Comparison of ENCODE assay signal across 9 mouse cellular contexts in genomic region chr13:55171517-55172335, GRCm38 (mm10). TPM values are rescaled to one million over a fixed set of nuclear protein-coding genes. Genes with fewer than 3 reads are reported as not detected.
A peak's percentile ranks its signal among the peaks of the same experiment; 100 is the strongest.
DNase-seq lines count a peak whose midpoint lies in the region; ATAC-seq and TF ChIP-seq lines count a peak whose summit lies in the region.
"Had no signal": no experiment of that assay in that cellular context is flagged by ENCODE, and none has a peak within 500 bp of the region (broad histone marks: within the 10 kb centered on the region; RNA-seq: fewer than 3 reads in every experiment).

No protein-coding gene starts in this region.

- TF ChIP-seq CTCF in heart, postnatal 0 days (IDR thresholded peaks at IDR 0.05; ENCODE audit: low read depth): no peak
- TF ChIP-seq CTCF in layer of hippocampus, adult 2 months (conservative IDR thresholded peaks at IDR 0.05): no peak
- TF ChIP-seq CTCF in lung, embryonic 14.5 days (IDR thresholded peaks at IDR 0.05; ENCODE audit: low read depth): no peak

- DNase-seq in kidney, adult 18-20 months: peak; percentile 62
- no peak for DNase-seq in kidney, adult 11 months
- no peak for DNase-seq in forebrain, embryonic 10.5 days (ENCODE audit: extremely low spot score, low spot score)
- peak; percentile 43 for DNase-seq in heart, postnatal 0 days (ENCODE audit: low spot score)
- DNase-seq in layer of hippocampus, adult 2 months (ENCODE audit: low spot score in 2 of 2): peak; percentile 48 to 60
- peak; percentile 80 for DNase-seq in lung, embryonic 14.5 days

- peaks cover 27% of the 10 kb centered on the region for H3K4me1 ChIP-seq in forebrain, embryonic 10.5 days
- peaks cover 14% of the 10 kb centered on the region for H3K4me1 ChIP-seq in heart, postnatal 0 days (ENCODE audit: control insufficient read depth, insufficient read depth)
- H3K4me1 ChIP-seq in lung, embryonic 14.5 days (ENCODE audit: insufficient read depth): peaks cover 7% of the 10 kb centered on the region
- H3K4me1 ChIP-seq in neural tube, embryonic 15.5 days: peaks cover 28% of the 10 kb centered on the region

- H3K4me2 ChIP-seq in heart, postnatal 0 days (ENCODE audit: low read depth, low read length): peak overlapping the region; percentile 59
- peak overlapping the region; percentile 58 for H3K4me2 ChIP-seq in lung, embryonic 14.5 days
- peak overlapping the region; percentile 37 for H3K4me2 ChIP-seq in neural tube, embryonic 15.5 days

- peaks cover 16% of the 10 kb centered on the region for H3K27me3 ChIP-seq in forebrain, embryonic 10.5 days (ENCODE audit: poor library complexity, severe bottlenecking)
- H3K27me3 ChIP-seq in heart, postnatal 0 days (ENCODE audit: control insufficient read depth, insufficient read depth, low read length): no peaks in the 10 kb centered on the region
- H3K27me3 ChIP-seq in lung, embryonic 14.5 days (ENCODE audit: insufficient read depth, low read length): no peaks in the 10 kb centered on the region
- no peaks in the 10 kb centered on the region for H3K27me3 ChIP-seq in neural tube, embryonic 15.5 days (replicated peaks)

- TF ChIP-seq EP300 in heart, postnatal 0 days (IDR thresholded peaks at IDR 0.05; ENCODE audit: low read depth): no peak

- H3K9ac ChIP-seq in heart, postnatal 0 days (replicated peaks; ENCODE audit: low read depth, low read length): no peak overlapping the region; the same call in 1 of the 2 replicates
- peak overlapping the region; percentile 34 for H3K9ac ChIP-seq in lung, embryonic 14.5 days
- peak overlapping the region; percentile 23; the same call in 1 of the 2 replicates for H3K9ac ChIP-seq in neural tube, embryonic 15.5 days (replicated peaks)

- H3K27ac ChIP-seq in forebrain, embryonic 10.5 days: peak overlapping the region; percentile 56
- H3K27ac ChIP-seq in heart, postnatal 0 days (ENCODE audit: low read depth): peak overlapping the region; percentile 57
- H3K27ac ChIP-seq in layer of hippocampus, adult 2 months: peak overlapping the region; percentile 62
- peak overlapping the region; percentile 83 for H3K27ac ChIP-seq in lung, embryonic 14.5 days (ENCODE audit: low read depth)
- peak overlapping the region; percentile 54 for H3K27ac ChIP-seq in neural tube, embryonic 15.5 days (replicated peaks)

- peak overlapping the region; percentile 35 for H3K4me3 ChIP-seq in forebrain, embryonic 10.5 days
- peak overlapping the region; percentile 26 for H3K4me3 ChIP-seq in heart, postnatal 0 days (ENCODE audit: low read depth, low read length)
- H3K4me3 ChIP-seq in layer of hippocampus, adult 2 months: peak overlapping the region; percentile 26; the same call in 1 of the 2 replicates
- peak overlapping the region; percentile 14 for H3K4me3 ChIP-seq in lung, embryonic 14.5 days (ENCODE audit: low read depth, low read length)
- H3K4me3 ChIP-seq in neural tube, embryonic 15.5 days (replicated peaks): no peak overlapping the region

- peaks cover 4% of the 10 kb centered on the region; the same call in 1 of the 2 replicates for H3K9me3 ChIP-seq in forebrain, embryonic 10.5 days
- H3K9me3 ChIP-seq in heart, postnatal 0 days (replicated peaks; ENCODE audit: control insufficient read depth, low read length): no peaks in the 10 kb centered on the region
- H3K9me3 ChIP-seq in lung, embryonic 14.5 days (ENCODE audit: low read depth, low read length): no peaks in the 10 kb centered on the region
- H3K9me3 ChIP-seq in neural tube, embryonic 15.5 days (replicated peaks): no peaks in the 10 kb centered on the region
- H3K9me3 ChIP-seq: G1E had no signal

- ATAC-seq in heart, postnatal 0 days (ENCODE audit: insufficient read depth, low read depth): peak; percentile 70
- ATAC-seq in lung, embryonic 14.5 days (ENCODE audit: insufficient read depth): peak; percentile 80
- ATAC-seq in neural tube, embryonic 15.5 days (ENCODE audit: low FRiP score): peak; percentile 56
- ATAC-seq in erythroid progenitor cell, adult 5-6 weeks (replicated peaks; ENCODE audit: low FRiP score, poor library complexity, severe bottlenecking): no peak

- H3K36me3 ChIP-seq in forebrain, embryonic 10.5 days (replicated peaks): no peaks in the 10 kb centered on the region
- H3K36me3 ChIP-seq in heart, postnatal 0 days (replicated peaks; ENCODE audit: control insufficient read depth, insufficient read depth, low read length): no peaks in the 10 kb centered on the region
- H3K36me3 ChIP-seq in lung, embryonic 14.5 days (ENCODE audit: insufficient read depth): 0 out of 2 replicates have a peak, but pooled peaks cover 5% of the 10 kb centered on the region
- no peaks in the 10 kb centered on the region for H3K36me3 ChIP-seq in neural tube, embryonic 15.5 days
- H3K36me3 ChIP-seq: G1E had no signal

- WGBS in forebrain, embryonic 10.5 days: 20% methylated on average over 26 of the region's 26 CpGs
- 11% methylated on average over 26 of the region's 26 CpGs for WGBS in heart, postnatal 0 days
- 9% methylated on average over 26 of the region's 26 CpGs for WGBS in lung, embryonic 14.5 days
- 11% methylated on average over 26 of the region's 26 CpGs for WGBS in neural tube, embryonic 15.5 days

RNA-seq across cellular contexts. Expression of gene Fgfr4, which starts 19.3 kb away (rescaled TPM):
- 0.16 and 0.30 TPM in 2 replicates for polyA plus RNA-seq in forebrain, embryonic 10.5 days (2016; fragmentation: Nextera tagmentation; extraction: Ambion mirVana)
- not detected in 2 replicates for total RNA-seq in heart, postnatal 0 days (2014; rRNA removed; ENCODE audit: low replicate concordance)
- polyA plus RNA-seq in heart, postnatal 0 days (2015; fragmentation: Nextera tagmentation; extraction: Ambion mirVana): 0.08 and 0.11 TPM in 2 replicates
- under 1 TPM; 0.36 to 0.42 TPM for total RNA-seq in layer of hippocampus, adult 2 months (2021)
- 14.6 and 17.3 TPM in 2 replicates for polyA plus RNA-seq in lung, embryonic 14.5 days (2014; fragmentation: Nextera tagmentation; extraction: Ambion mirVana)
- polyA plus RNA-seq in neural tube, embryonic 15.5 days (2015; fragmentation: Nextera tagmentation; extraction: Ambion mirVana): 1.7 and 2.2 TPM in 2 replicates
- total RNA-seq in erythroid progenitor cell, adult 5-6 weeks (2015; ENCODE audit: low replicate concordance): not detected in 2 replicates
- total RNA-seq in erythroid progenitor cell, adult 5-6 weeks (2017; ENCODE audit: low replicate concordance): not detected in 2 replicates
- polyA plus RNA-seq: G1E had no signal

RNA-seq across cellular contexts. Expression of gene Nsd1, which starts 37.9 kb away (rescaled TPM):
- 66.8 and 70.1 TPM in 2 replicates for polyA plus RNA-seq in forebrain, embryonic 10.5 days (2016; fragmentation: Nextera tagmentation; extraction: Ambion mirVana)
- 49.3 and 75.1 TPM in 2 replicates for total RNA-seq in heart, postnatal 0 days (2014; rRNA removed; ENCODE audit: low replicate concordance)
- polyA plus RNA-seq in heart, postnatal 0 days (2015; fragmentation: Nextera tagmentation; extraction: Ambion mirVana): 39.1 and 45.4 TPM in 2 replicates
- 100 to 1,000 TPM; 125 to 131 TPM for total RNA-seq in layer of hippocampus, adult 2 months (2021)
- 70.0 and 80.7 TPM in 2 replicates for polyA plus RNA-seq in lung, embryonic 14.5 days (2014; fragmentation: Nextera tagmentation; extraction: Ambion mirVana)
- polyA plus RNA-seq in neural tube, embryonic 15.5 days (2015; fragmentation: Nextera tagmentation; extraction: Ambion mirVana): 51.4 and 52.1 TPM in 2 replicates
- total RNA-seq in erythroid progenitor cell, adult 5-6 weeks (2015; ENCODE audit: low replicate concordance): 36.9 and 38.2 TPM in 2 replicates
- total RNA-seq in erythroid progenitor cell, adult 5-6 weeks (2017; ENCODE audit: low replicate concordance): 50.6 and 85.7 TPM in 2 replicates

RNA-seq across cellular contexts. Expression of gene Gm17617, which starts 38.4 kb away (rescaled TPM):
- not detected in 2 replicates for polyA plus RNA-seq in forebrain, embryonic 10.5 days (2016; fragmentation: Nextera tagmentation; extraction: Ambion mirVana)
- not detected in 2 replicates for total RNA-seq in heart, postnatal 0 days (2014; rRNA removed; ENCODE audit: low replicate concordance)
- polyA plus RNA-seq in heart, postnatal 0 days (2015; fragmentation: Nextera tagmentation; extraction: Ambion mirVana): not detected in 2 replicates
- total RNA-seq in layer of hippocampus, adult 2 months (2021): not detected
- polyA plus RNA-seq in lung, embryonic 14.5 days (2014; fragmentation: Nextera tagmentation; extraction: Ambion mirVana): not detected in 2 replicates
- not detected in 2 replicates for polyA plus RNA-seq in neural tube, embryonic 15.5 days (2015; fragmentation: Nextera tagmentation; extraction: Ambion mirVana)
- not detected in 2 replicates for total RNA-seq in erythroid progenitor cell, adult 5-6 weeks (2015; ENCODE audit: low replicate concordance)
- not detected in 2 replicates for total RNA-seq in erythroid progenitor cell, adult 5-6 weeks (2017; ENCODE audit: low replicate concordance)
- total RNA-seq: G1E had no signal
- polyA plus RNA-seq: G1E had no signal

Comparison
In these comparisons a context has a peak if more than half of its experiments do, and no peak if none do; other contexts are left out.
1. DNase-seq: peak in kidney, adult 18-20 months (single experiment), heart, postnatal 0 days (single experiment), layer of hippocampus, adult 2 months (2 of 2) and lung, embryonic 14.5 days (single experiment); none in kidney, adult 11 months (single experiment) and forebrain, embryonic 10.5 days (single experiment).
2. Peak in every context shown above with its lines, with median percentiles within 50 percentile points of each other: H3K27ac ChIP-seq and H3K4me2 ChIP-seq.